Comparison of ENCODE assay signal across 8 mouse cellular contexts in the genomic region with DNA sequence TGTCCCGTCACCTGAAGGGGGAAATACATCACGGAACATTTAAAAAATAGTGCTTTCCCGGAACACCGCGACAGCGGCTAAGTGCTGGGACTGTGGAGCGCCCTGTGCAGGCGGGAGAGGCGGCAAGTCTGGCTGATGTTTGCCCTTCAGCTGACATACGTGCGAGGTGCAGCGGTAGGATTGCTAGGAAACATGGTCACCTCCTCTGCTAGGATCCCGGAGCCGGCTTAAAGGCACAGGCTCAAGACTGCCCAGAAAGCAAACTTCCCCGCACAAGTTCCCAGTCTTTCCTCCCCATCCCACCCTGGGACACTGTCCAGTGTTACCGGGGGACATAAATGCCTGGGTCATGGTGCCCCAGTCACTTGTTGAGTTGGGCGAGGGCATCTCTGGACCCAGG. TPM values are rescaled to one million over a fixed set of nuclear protein-coding genes. Genes with fewer than 3 reads are reported as not detected.
DNase-seq lines count a peak whose midpoint lies in the region; ATAC-seq and TF ChIP-seq lines count a peak whose summit lies in the region.

No protein-coding gene starts in this region.

- peak; percentile 65 for ATAC-seq in hindbrain, embryonic 12.5 days (ENCODE audit: low FRiP score)
- no peak for ATAC-seq in liver, embryonic 16.5 days (ENCODE audit: low read depth)

- no peak for TF ChIP-seq CTCF in layer of hippocampus, adult 2 months (conservative IDR thresholded peaks at IDR 0.05)

- no peaks in the 10 kb centered on the region for H3K36me3 ChIP-seq in hindbrain, embryonic 12.5 days
- H3K36me3 ChIP-seq in liver, embryonic 16.5 days (ENCODE audit: control insufficient read depth, insufficient read depth): no peaks in the 10 kb centered on the region

- peak overlapping the region; percentile 72 for H3K4me3 ChIP-seq in layer of hippocampus, adult 2 months
- H3K4me3 ChIP-seq in hindbrain, embryonic 12.5 days: peak overlapping the region; percentile 71
- H3K4me3 ChIP-seq in liver, embryonic 16.5 days (ENCODE audit: low read depth, low read length): peak overlapping the region; percentile 53

- no peaks in the 10 kb centered on the region for H3K9me3 ChIP-seq in hindbrain, embryonic 12.5 days (replicated peaks)
- no peaks in the 10 kb centered on the region for H3K9me3 ChIP-seq in liver, embryonic 16.5 days (replicated peaks; ENCODE audit: control insufficient read depth, low read length)

- H3K4me1 ChIP-seq in hindbrain, embryonic 12.5 days: peaks cover 6% of the 10 kb centered on the region; the same call in 1 of the 2 replicates
- H3K4me1 ChIP-seq in liver, embryonic 16.5 days (ENCODE audit: control insufficient read depth, low read depth, low read length): no peaks in the 10 kb centered on the region

- peak overlapping the region; percentile 70 for H3K9ac ChIP-seq in hindbrain, embryonic 12.5 days
- H3K9ac ChIP-seq in liver, embryonic 16.5 days (ENCODE audit: low read depth, low read length): no peak overlapping the region

- DNase-seq in layer of hippocampus, adult 2 months (ENCODE audit: low spot score in 2 of 2): no peak
- DNase-seq in layer of hippocampus, postnatal 14 days (ENCODE audit: low spot score in 2 of 2): no peak
- DNase-seq in embryo, embryonic 10.5 days (ENCODE audit: low spot score): peak; percentile 50
- DNase-seq in urinary bladder, adult 2 months (ENCODE audit: low spot score): no peak
- no peak for DNase-seq in thymus, postnatal 14 days
- no peak for DNase-seq in spleen, postnatal 36 days (ENCODE audit: low spot score in 2 of 2)

- peak overlapping the region; percentile 92 for H3K27ac ChIP-seq in layer of hippocampus, adult 2 months
- H3K27ac ChIP-seq in hindbrain, embryonic 12.5 days: no peak overlapping the region
- no peak overlapping the region for H3K27ac ChIP-seq in liver, embryonic 16.5 days (ENCODE audit: low read length)

- H3K27me3 ChIP-seq in hindbrain, embryonic 12.5 days: peaks cover 9% of the 10 kb centered on the region
- H3K27me3 ChIP-seq in liver, embryonic 16.5 days (ENCODE audit: control insufficient read depth, insufficient read depth, low read depth, low read length): peaks cover 12% of the 10 kb centered on the region

- peak overlapping the region; percentile 91 for H3K4me2 ChIP-seq in hindbrain, embryonic 12.5 days (replicated peaks)
- peak overlapping the region; percentile 61 for H3K4me2 ChIP-seq in liver, embryonic 16.5 days (ENCODE audit: low read depth, low read length)

- under 1% methylated on average over 17 of the region's 17 CpGs for WGBS in hindbrain, embryonic 12.5 days
- WGBS in liver, embryonic 16.5 days (ENCODE audit: insufficient replicate concordance): 3% methylated on average over 17 of the region's 17 CpGs

RNA-seq across cellular contexts. Expression of a gene that starts 0.6 kb away (rescaled TPM):
- 100 to 1,000 TPM; 291 to 295 TPM for total RNA-seq in layer of hippocampus, adult 2 months (2021)
- total RNA-seq in layer of hippocampus, postnatal 14 days (2021): 100 to 1,000 TPM; 177 to 230 TPM
- polyA plus RNA-seq in hindbrain, embryonic 12.5 days (2016; fragmentation: Nextera tagmentation; extraction: Ambion mirVana): 3.1 and 3.7 TPM in 2 replicates
- not detected in 2 replicates for polyA plus RNA-seq in liver, embryonic 16.5 days (2015; fragmentation: Nextera tagmentation; extraction: Ambion mirVana)
- polyA plus RNA-seq in urinary bladder, adult 2 months (2012; rRNA removed): 23.9 and 25.0 TPM in 2 replicates
